Mouse (Mus musculus): ENCODE measurements around the gene Gpr88.
A peak's percentile ranks its signal among the peaks of the same experiment; 100 is the strongest.
"Not testable (repeated sequence)": the region's sequence is repeated elsewhere in the genome, so short reads cannot be mapped to it uniquely, and the experiment has no call there.

The Gpr88 gene

GRCm38 (mm10) chr3:116242685-116243084 is 10.6 kb downstream of the Gpr88 start:
- DNase-seq (ENCODE audit: low spot score), result no peak

- DNase-seq (ENCODE audit: low spot score), result no peak
These were observed 15.8 kb downstream of the Gpr88 start for GRCm38 (mm10) chr3:116237527-116237926.

GRCm38 (mm10) chr3:116236856-116237255 is 16.4 kb downstream of the Gpr88 start:
- no peak for DNase-seq (ENCODE audit: low spot score)

- DNase-seq (ENCODE audit: low spot score), result no peak
These were observed 19.8 kb downstream of the Gpr88 start for GRCm38 (mm10) chr3:116233515-116233914.

GRCm38 (mm10) chr3:116232763-116233162 is 20.5 kb downstream of the Gpr88 start:
- no peak for DNase-seq (ENCODE audit: low spot score)

GRCm38 (mm10) chr3:116229336-116229735 is 24.0 kb downstream of the Gpr88 start:
- no peak for DNase-seq (ENCODE audit: low spot score)

- no peak for DNase-seq (ENCODE audit: low spot score)
These were observed 24.7 kb downstream of the Gpr88 start for GRCm38 (mm10) chr3:116228360-116229245.

GRCm38 (mm10) chr3:116227383-116227782 is 25.9 kb downstream of the Gpr88 start:
- DNase-seq (ENCODE audit: low spot score), result no peak

GRCm38 (mm10) chr3:116226915-116227314 is 26.4 kb downstream of the Gpr88 start:
- DNase-seq (ENCODE audit: low spot score), result no peak

GRCm38 (mm10) chr3:116222511-116223243 is 30.6 kb downstream of the Gpr88 start:
- DNase-seq (ENCODE audit: low spot score), result no peak

- peak; percentile 38 for DNase-seq (ENCODE audit: low spot score)
These were observed 31.7 kb downstream of the Gpr88 start for GRCm38 (mm10) chr3:116221686-116222010.

GRCm38 (mm10) chr3:116220980-116221685 is 32.2 kb downstream of the Gpr88 start:
- DNase-seq (ENCODE audit: low spot score), result no peak

- DNase-seq (ENCODE audit: low spot score), result not testable (repeated sequence)
These were observed 35.9 kb downstream of the Gpr88 start for GRCm38 (mm10) chr3:116217398-116217797.

GRCm38 (mm10) chr3:116216261-116216660 is 37.0 kb downstream of the Gpr88 start:
- DNase-seq (ENCODE audit: low spot score), result no peak

GRCm38 (mm10) chr3:116211639-116212038 is 41.7 kb downstream of the Gpr88 start:
- no peak for DNase-seq (ENCODE audit: low spot score)

- DNase-seq (ENCODE audit: low spot score), result no peak
These were observed 42.6 kb downstream of the Gpr88 start for GRCm38 (mm10) chr3:116210720-116211121.

- no peak for DNase-seq (ENCODE audit: low spot score)
These were observed 44.1 kb downstream of the Gpr88 start for GRCm38 (mm10) chr3:116209214-116209613.

- peak; percentile 75 for DNase-seq (ENCODE audit: low spot score)
These were observed 46.9 kb downstream of the Gpr88 start for GRCm38 (mm10) chr3:116206306-116206834.

- DNase-seq (ENCODE audit: low spot score), result no peak
These were observed 47.7 kb downstream of the Gpr88 start for GRCm38 (mm10) chr3:116205346-116206219.

- DNase-seq (ENCODE audit: low spot score), result no peak
These were observed 48.7 kb downstream of the Gpr88 start for GRCm38 (mm10) chr3:116204643-116205042.

- no peak for DNase-seq (ENCODE audit: low spot score)
These were observed 49.4 kb downstream of the Gpr88 start for GRCm38 (mm10) chr3:116203942-116204341.
